Mouse (Mus musculus) bone marrow macrophage, adult 2 months (primary cell): ENCODE results near the gene Adamts3.

Source experiments
- CTCF ChIP-seq: IDR thresholded peaks from 2 replicates; pipeline ENCODE4 v1.5.1; 2012; ENCODE audit warnings: low read depth, mild to moderate bottlenecking, low read length, moderate library complexity
- POLR2A ChIP-seq: IDR thresholded peaks from 2 replicates; pipeline ENCODE4 v1.6.1; 2012; ENCODE audit warnings: mild to moderate bottlenecking, low read depth, low read length, borderline replicate concordance

GRCm38 (mm10) chr5:89709459-89709858 is 173.7 kb downstream of the Adamts3 start:
- TF ChIP-seq POLR2A (no peak), CTCF (no peak)
